Mouse (Mus musculus) myocyte (in vitro differentiated cells): ENCODE results near the gene Wwox. TPM values are rescaled to one million over a fixed set of nuclear protein-coding genes. Genes with fewer than 3 reads are reported as not detected.

ENCODE experiments used
- H3K27me3 ChIP-seq: one replicate; pipeline ENCODE4 v1.6.1; 2011; ENCODE audit not compliant: control insufficient read depth, insufficient read depth, insufficient read length
- H3K36me3 ChIP-seq: one replicate; pipeline ENCODE4 v1.6.1; 2011; ENCODE audit not compliant: control insufficient read depth, insufficient read depth
- H3K4me2 ChIP-seq: one replicate; pipeline ENCODE4 v1.6.1; 2011; ENCODE audit warnings: low read depth, control low read depth
- H3K4me3 ChIP-seq: one replicate; pipeline ENCODE4 v1.5.1; 2011; ENCODE audit warnings: mild to moderate bottlenecking, control low read depth, moderate library complexity
- H3K79me2 ChIP-seq: one replicate; pipeline ENCODE4 v1.6.1; 2011; ENCODE audit not compliant: control insufficient read depth, insufficient read depth
- H3ac ChIP-seq: one replicate; pipeline ENCODE4 v1.6.1; 2011; ENCODE audit not compliant: control insufficient read depth, insufficient read length
- CEBPB ChIP-seq: IDR thresholded peaks from 2 replicates; pipeline ENCODE4 v1.6.1; 2011; ENCODE audit warnings: mild to moderate bottlenecking, moderate library complexity; ENCODE audit not compliant: poor library complexity, insufficient read depth, severe bottlenecking
- E2F4 ChIP-seq: IDR thresholded peaks from one replicate; pipeline ENCODE4 v1.6.1; 2011; ENCODE audit warnings: mild to moderate bottlenecking, control low read depth, moderate library complexity; ENCODE audit not compliant: insufficient read depth
- MAX ChIP-seq: IDR thresholded peaks from one replicate; pipeline ENCODE4 v1.6.1; 2011; ENCODE audit warnings: low read depth, mild to moderate bottlenecking, control low read depth
- MYOD1 ChIP-seq, 3 experiments: IDR thresholded peaks; one replicate each; pipeline ENCODE4 v1.6.1; 2011; ENCODE audit warnings: control low read depth in 2 of 3, low read depth in 2 of 3, mild to moderate bottlenecking in 2 of 3, moderate library complexity in 1 of 3; ENCODE audit not compliant: insufficient read length in 2 of 3, control insufficient read depth in 1 of 3
- MYOG ChIP-seq, 3 experiments: IDR thresholded peaks; one replicate each; pipeline ENCODE4 v1.6.1; 2011; ENCODE audit warnings: control low read depth in 2 of 3, low read depth in 2 of 3, mild to moderate bottlenecking in 2 of 3; ENCODE audit not compliant: insufficient read length in 2 of 3, control insufficient read depth in 1 of 3, insufficient read depth in 1 of 3
- POLR2A ChIP-seq: IDR thresholded peaks from one replicate; pipeline ENCODE4 v1.6.1; 2011; ENCODE audit warnings: low read depth, mild to moderate bottlenecking, control low read depth, moderate library complexity; ENCODE audit not compliant: insufficient read length
- POLR2AphosphoS2 ChIP-seq: IDR thresholded peaks from one replicate; pipeline ENCODE4 v1.6.1; 2011; ENCODE audit warnings: low read depth, control low read depth; ENCODE audit not compliant: insufficient read length
- REST ChIP-seq: IDR thresholded peaks from one replicate; pipeline ENCODE4 v1.6.1; 2011; ENCODE audit warnings: mild to moderate bottlenecking, control low read depth, moderate library complexity; ENCODE audit not compliant: insufficient read depth, insufficient read length
- SRF ChIP-seq: IDR thresholded peaks from one replicate; pipeline ENCODE4 v1.6.1; 2011; ENCODE audit warnings: low read depth; ENCODE audit not compliant: control insufficient read depth, insufficient read length
- TCF12 ChIP-seq: IDR thresholded peaks from one replicate; pipeline ENCODE4 v1.6.1; 2011; ENCODE audit warnings: mild to moderate bottlenecking, control low read depth; ENCODE audit not compliant: poor library complexity, insufficient read depth, severe bottlenecking
- TCF3 ChIP-seq: IDR thresholded peaks from one replicate; pipeline ENCODE4 v1.6.1; 2011; ENCODE audit warnings: low read depth, control low read depth; ENCODE audit not compliant: insufficient read length
- USF1 ChIP-seq: IDR thresholded peaks from one replicate; pipeline ENCODE4 v1.6.1; 2011; ENCODE audit warnings: low read depth, mild to moderate bottlenecking, control low read depth, moderate library complexity
- polyA plus RNA-seq: library from polyadenylated mRNA; unstranded; fragments of >200 nt; fragmentation: generic; extraction: Trizol; gene quantifications from one replicate; pipeline ENCODE4 v1.2.1, GENCODE M21; 2012; ENCODE audit warnings: missing spikeins

Wwox gene
- polyA plus RNA-seq, 1 experiment = 8.6 TPM

GRCm38 (mm10) chr8:115199204-115199603 lies 759.7 kb downstream of the Wwox start:
- Histone ChIP-seq H3K4me2 (no peak overlapping the region), H3K79me2 (no peaks in the 10 kb centered on the region), H3K4me3 (no peak overlapping the region), H3K27me3 (no peaks in the 10 kb centered on the region), H3ac (no peak overlapping the region), H3K36me3 (no peaks in the 10 kb centered on the region)
- TF ChIP-seq SRF (no peak), TCF12 (no peak), E2F4 (no peak), MYOG (IDR thresholded peaks at IDR 0.05; ENCODE audit: control insufficient read depth in 1 of 3, insufficient read depth in 1 of 3, insufficient read length in 2 of 3, low read depth in 2 of 3) (no peak), REST (no peak), CEBPB (no peak), POLR2AphosphoS2 (no peak), USF1 (no peak), MYOD1 (IDR thresholded peaks at IDR 0.05; ENCODE audit: control insufficient read depth in 1 of 3, insufficient read length in 2 of 3, low read depth in 2 of 3) (no peak), TCF3 (no peak), MAX (no peak), POLR2A (no peak)

DNA sequence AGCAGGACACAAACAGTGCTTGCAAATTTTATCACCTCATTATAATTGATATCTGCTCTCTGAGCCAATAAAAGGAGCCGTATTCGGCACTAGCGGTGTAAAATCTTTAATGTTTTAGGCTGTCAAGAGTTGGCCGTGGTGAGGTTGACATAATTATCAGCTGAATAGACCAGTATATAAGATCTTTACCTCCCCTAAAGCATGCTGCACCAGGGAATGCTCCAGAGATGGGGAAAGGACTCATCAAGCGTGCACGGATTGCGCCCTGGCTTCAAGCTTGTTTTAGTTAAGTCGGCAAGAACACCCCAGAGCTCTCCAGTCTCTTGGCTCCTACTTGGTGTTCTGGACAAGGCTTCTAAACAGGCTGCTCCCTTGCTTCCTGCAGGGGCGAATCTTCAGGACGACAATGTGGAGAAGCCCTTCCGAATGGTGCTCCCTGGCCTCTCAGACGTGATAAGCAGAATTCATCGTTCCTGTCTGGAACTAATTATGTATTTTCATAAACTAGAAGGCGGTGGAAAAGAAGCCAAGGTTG lies 760.2 kb downstream of the Wwox start:
- TF ChIP-seq REST = no peak
- TF ChIP-seq POLR2AphosphoS2 = no peak
- no peak for TF ChIP-seq CEBPB
- TF ChIP-seq E2F4 = no peak
- TF ChIP-seq SRF = no peak
- no peak for TF ChIP-seq TCF3
- no peak for TF ChIP-seq MYOD1 (IDR thresholded peaks at IDR 0.05; ENCODE audit: control insufficient read depth in 1 of 3, insufficient read length in 2 of 3, low read depth in 2 of 3)
- TF ChIP-seq POLR2A = no peak
- TF ChIP-seq TCF12 = no peak
- no peak for TF ChIP-seq MYOG (IDR thresholded peaks at IDR 0.05; ENCODE audit: control insufficient read depth in 1 of 3, insufficient read depth in 1 of 3, insufficient read length in 2 of 3, low read depth in 2 of 3)
- no peak for TF ChIP-seq MAX
- TF ChIP-seq USF1 = no peak
- Histone ChIP-seq H3K27me3 (no peaks in the 10 kb centered on the region), H3K79me2 (no peaks in the 10 kb centered on the region), H3ac (no peak overlapping the region), H3K4me2 (no peak overlapping the region), H3K36me3 (no peaks in the 10 kb centered on the region), H3K4me3 (no peak overlapping the region)

GRCm38 (mm10) chr8:115201726-115202125 lies 762.3 kb downstream of the Wwox start:
- Histone ChIP-seq H3ac (no peak overlapping the region), H3K36me3 (no peaks in the 10 kb centered on the region), H3K27me3 (no peaks in the 10 kb centered on the region), H3K79me2 (no peaks in the 10 kb centered on the region), H3K4me2 (no peak overlapping the region), H3K4me3 (no peak overlapping the region)
- TF ChIP-seq USF1 = no peak
- no peak for TF ChIP-seq E2F4
- no peak for TF ChIP-seq MYOD1 (IDR thresholded peaks at IDR 0.05; ENCODE audit: control insufficient read depth in 1 of 3, insufficient read length in 2 of 3, low read depth in 2 of 3)
- no peak for TF ChIP-seq MAX
- TF ChIP-seq TCF3 = no peak
- TF ChIP-seq SRF = no peak

- no peaks in the 10 kb centered on the region for H3K79me2 ChIP-seq
- no peak overlapping the region for H3ac ChIP-seq
- no peaks in the 10 kb centered on the region for H3K36me3 ChIP-seq
- H3K4me2 ChIP-seq = no peak overlapping the region
- no peaks in the 10 kb centered on the region for H3K27me3 ChIP-seq
- TF ChIP-seq MYOD1 (IDR thresholded peaks at IDR 0.05; ENCODE audit: control insufficient read depth in 1 of 3, insufficient read length in 2 of 3, low read depth in 2 of 3) = peak in 1 of 3 experiments; percentile 53
- TF ChIP-seq MYOG (IDR thresholded peaks at IDR 0.05; ENCODE audit: control insufficient read depth in 1 of 3, insufficient read depth in 1 of 3, insufficient read length in 2 of 3, low read depth in 2 of 3) = no peak
- no peak overlapping the region for H3K4me3 ChIP-seq
Measured at GRCm38 (mm10) chr8:115207480-115207879, 768.0 kb downstream of the Wwox start.

- Histone ChIP-seq H3K36me3 (no peaks in the 10 kb centered on the region), H3K4me3 (no peak overlapping the region), H3K4me2 (no peak overlapping the region), H3K27me3 (no peaks in the 10 kb centered on the region), H3ac (no peak overlapping the region), H3K79me2 (no peaks in the 10 kb centered on the region)
- no peak for TF ChIP-seq MYOG (IDR thresholded peaks at IDR 0.05; ENCODE audit: control insufficient read depth in 1 of 3, insufficient read depth in 1 of 3, insufficient read length in 2 of 3, low read depth in 2 of 3)
- no peak for TF ChIP-seq TCF3
- no peak for TF ChIP-seq CEBPB
- no peak for TF ChIP-seq SRF
- TF ChIP-seq POLR2A = no peak
- TF ChIP-seq REST = no peak
- no peak for TF ChIP-seq USF1
- no peak for TF ChIP-seq E2F4
Measured at GRCm38 (mm10) chr8:115208415-115209192, 769.1 kb downstream of the Wwox start.
